ENCODE assay signal across 22 mouse cellular contexts in the genomic region with DNA sequence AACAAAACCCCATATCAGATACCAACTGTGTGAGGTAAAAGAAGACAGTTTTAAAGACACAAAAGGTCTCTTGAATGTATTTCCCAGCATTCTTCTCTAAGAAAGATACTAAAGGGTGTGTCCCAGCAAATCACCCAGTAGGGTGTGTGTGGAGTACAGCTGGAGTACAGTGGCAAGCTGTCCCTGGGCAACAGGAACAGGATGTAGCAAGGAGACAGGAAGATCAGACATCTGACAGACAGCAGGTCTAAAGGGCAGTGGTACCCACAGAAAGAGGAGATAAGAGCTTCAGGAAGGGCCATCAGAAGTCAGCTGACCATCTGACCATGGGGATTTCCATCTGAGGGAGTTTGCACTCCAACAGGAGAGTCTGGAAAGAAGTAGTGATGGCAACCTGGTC.
"Had no signal": no experiment of that assay in that cellular context is flagged by ENCODE, and none has a peak within 500 bp of the region (broad histone marks: within the 10 kb centered on the region; RNA-seq: fewer than 3 reads in every experiment).

No protein-coding gene starts in this region.

- H3K4me1 ChIP-seq: liver, embryonic 12.5 days; liver, embryonic 15.5 days; neural tube, embryonic 12.5 days; neural tube, embryonic 15.5 days had no signal

- H3K4me2 ChIP-seq: limb, embryonic 13.5 days; liver, embryonic 12.5 days; liver, embryonic 15.5 days; midbrain, embryonic 11.5 days; neural tube, embryonic 12.5 days; neural tube, embryonic 15.5 days had no signal

- H3K27me3 ChIP-seq: limb, embryonic 13.5 days; liver, embryonic 12.5 days; liver, embryonic 15.5 days; neural tube, embryonic 12.5 days; neural tube, embryonic 15.5 days had no signal

- H3K27ac ChIP-seq: kidney, postnatal 0 days; layer of hippocampus, adult 2 months; limb, embryonic 13.5 days; liver, embryonic 12.5 days; liver, embryonic 15.5 days; neural tube, embryonic 12.5 days; neural tube, embryonic 15.5 days; stomach, postnatal 0 days had no signal

- DNase-seq: kidney, adult 2 months; kidney, postnatal 25 days; layer of hippocampus, adult 9-11 months; left cerebral cortex, postnatal 4 days; liver; midbrain, embryonic 14.5 days; right cerebral cortex, adult 18-20 months; right cerebral cortex, postnatal 14 days; right cerebral cortex, postnatal 4 days; thymus, adult 18-20 months; thymus, postnatal 36 days had no signal

- H3K9me3 ChIP-seq: limb, embryonic 13.5 days; liver, embryonic 12.5 days; liver, embryonic 15.5 days; neural tube, embryonic 12.5 days; neural tube, embryonic 15.5 days had no signal

- H3K36me3 ChIP-seq: limb, embryonic 13.5 days; liver, embryonic 12.5 days; liver, embryonic 15.5 days; neural tube, embryonic 12.5 days; neural tube, embryonic 15.5 days had no signal

- H3K9ac ChIP-seq: limb, embryonic 13.5 days; liver, embryonic 12.5 days; liver, embryonic 15.5 days; neural tube, embryonic 12.5 days; neural tube, embryonic 15.5 days had no signal

- H3K4me3 ChIP-seq: layer of hippocampus, adult 2 months; limb, embryonic 13.5 days; liver, embryonic 12.5 days; liver, embryonic 15.5 days; neural tube, embryonic 12.5 days; neural tube, embryonic 15.5 days had no signal

- ATAC-seq: inflammation-experienced regulatory T-cells, adult 6 months; intestine, embryonic 16.5 days; liver, embryonic 12.5 days had no signal
